Mouse (Mus musculus) G1E (cell line): ENCODE results near the gene Usp49.

Experiments used
- CTCF ChIP-seq: IDR thresholded peaks from 2 replicates; pipeline ENCODE4 v1.5.1; 2012; ENCODE audit warnings: low read depth, low read length, inconsistent platforms, mixed read lengths
- GATA1 ChIP-seq: IDR thresholded peaks from 2 replicates; pipeline ENCODE4 v1.6.1; 2012; ENCODE audit warnings: borderline replicate concordance, low read length, inconsistent platforms, mixed read lengths
- POLR2AphosphoS5 ChIP-seq: IDR thresholded peaks from 2 replicates; pipeline ENCODE4 v1.6.1; 2012; ENCODE audit warnings: low read depth, low read length, inconsistent platforms; ENCODE audit not compliant: insufficient replicate concordance

- TF ChIP-seq POLR2AphosphoS5 (no peak), CTCF (no peak), GATA1 (no peak)
Measured at GRCm38 (mm10) chr17:47632181-47632840, 1.8 kb downstream of the Usp49 start.
